Mouse (Mus musculus) liver, adult 2 months (tissue): ENCODE results near the gene F13a1. TPM values are rescaled to one million over a fixed set of nuclear protein-coding genes. Genes with fewer than 3 reads are reported as not detected.

Experiments used
- DNase-seq: peaks from one replicate; pipeline ENCODE4 v3.0.0-alpha.2; 2011; ENCODE audit warnings: low read depth, low spot score; ENCODE audit errors: extremely low read depth
- H3K27ac ChIP-seq: fragments of 200-500 bp; replicated peaks from 2 replicates; pipeline ENCODE4 v1.5.1; 2012; ENCODE audit warnings: low read depth, mild to moderate bottlenecking, control low read depth, inconsistent platforms, low read length; ENCODE audit not compliant: insufficient read depth
- H3K27me3 ChIP-seq: fragments of 200-500 bp; 2 replicates; pipeline ENCODE4 v1.6.1; 2012; ENCODE audit warnings: mild to moderate bottlenecking, moderate library complexity, low read length, inconsistent platforms; ENCODE audit not compliant: control insufficient read depth, insufficient read depth
- H3K36me3 ChIP-seq: fragments of 200-500 bp; 2 replicates; pipeline ENCODE4 v1.6.1; 2012; ENCODE audit warnings: low read length, inconsistent platforms; ENCODE audit not compliant: control insufficient read depth, insufficient read depth
- H3K4me1 ChIP-seq: fragments of 200-500 bp; 2 replicates; pipeline ENCODE4 v1.6.1; 2011; ENCODE audit warnings: low read length; ENCODE audit not compliant: control insufficient read depth, insufficient read depth
- H3K4me3 ChIP-seq: fragments of 200-500 bp; 2 replicates; pipeline ENCODE4 v1.5.1; 2011; ENCODE audit warnings: low read depth, mild to moderate bottlenecking, control low read depth, low read length, moderate library complexity; ENCODE audit not compliant: insufficient read depth
- H3K79me2 ChIP-seq: fragments of 200-500 bp; 2 replicates; pipeline ENCODE4 v1.6.1; 2012; ENCODE audit warnings: inconsistent platforms, mild to moderate bottlenecking, low read length, moderate library complexity; ENCODE audit not compliant: control insufficient read depth, insufficient read depth
- H3K9ac ChIP-seq: fragments of 200-500 bp; 2 replicates; pipeline ENCODE4 v1.6.1; 2012; ENCODE audit warnings: low read depth, mild to moderate bottlenecking, control low read depth, inconsistent platforms, low read length
- CTCF ChIP-seq: fragments of 200-500 bp; IDR thresholded peaks from 2 replicates; pipeline ENCODE4 v1.5.1; 2011; ENCODE audit warnings: low read depth, low read length, control low read depth
- POLR2A ChIP-seq: fragments of 200-500 bp; IDR thresholded peaks from 2 replicates; pipeline ENCODE4 v1.6.1; 2011; ENCODE audit warnings: low read length, control low read depth; ENCODE audit not compliant: insufficient read depth; ENCODE audit errors: extremely low read depth
- WGBS: fragments of 180-500 bp; shearing (Covaris S2); methylation state at CpG from one replicate; pipeline ENCODE4 v1.1.7; 2018; 5-methylcytosine and 5-hydroxymethylcytosine counted together
- polyA plus RNA-seq: library from polyadenylated mRNA; depleted of rRNA; stranded (reverse); fragments of >200 nt; gene quantifications from 2 replicates; pipeline ENCODE4 v1.2.3, GENCODE M21; 2012
- total RNA-seq: library from RNA; depleted of rRNA; stranded (reverse); fragments of >200 nt; gene quantifications from 2 replicates; pipeline ENCODE4 v1.2.3, GENCODE M21; 2014

The F13a1 gene
- total and polyA plus RNA-seq, 2 experiments, result 0.02 to 0.28 TPM

GRCm38 (mm10) chr13:36988392-36988791 is 61.7 kb downstream of the F13a1 start:
- WGBS, result 66% methylated on average over 4 of the region's 4 CpGs
- TF ChIP-seq POLR2A, result no peak
- H3K79me2 ChIP-seq, result no peaks in the 10 kb centered on the region
- no peaks in the 10 kb centered on the region for H3K36me3 ChIP-seq
- no peaks in the 10 kb centered on the region for H3K4me1 ChIP-seq
- no peak overlapping the region for H3K27ac ChIP-seq
- no peak overlapping the region for H3K9ac ChIP-seq
- no peak overlapping the region for H3K4me3 ChIP-seq
- DNase-seq, result no peak
- no peaks in the 10 kb centered on the region for H3K27me3 ChIP-seq

- no peaks in the 10 kb centered on the region for H3K4me1 ChIP-seq
- H3K4me3 ChIP-seq, result no peak overlapping the region
- H3K36me3 ChIP-seq, result no peaks in the 10 kb centered on the region
- H3K27me3 ChIP-seq, result no peaks in the 10 kb centered on the region
- no peak for DNase-seq
- no peak overlapping the region for H3K9ac ChIP-seq
- TF ChIP-seq POLR2A (no peak), CTCF (no peak)
- 59% methylated on average over 2 of the region's 2 CpGs for WGBS
- H3K27ac ChIP-seq, result no peak overlapping the region
- no peaks in the 10 kb centered on the region for H3K79me2 ChIP-seq
These were observed 77.0 kb downstream of the F13a1 start for GRCm38 (mm10) chr13:36973016-36973415.

GRCm38 (mm10) chr13:36972226-36972625 is 77.8 kb downstream of the F13a1 start:
- no peak overlapping the region for H3K4me3 ChIP-seq
- H3K27ac ChIP-seq, result no peak overlapping the region
- no peak overlapping the region for H3K9ac ChIP-seq
- H3K4me1 ChIP-seq, result no peaks in the 10 kb centered on the region
- H3K36me3 ChIP-seq, result no peaks in the 10 kb centered on the region
- WGBS, result 86% methylated on average over 3 of the region's 3 CpGs
- DNase-seq, result no peak
- no peaks in the 10 kb centered on the region for H3K27me3 ChIP-seq
- no peaks in the 10 kb centered on the region for H3K79me2 ChIP-seq
- TF ChIP-seq POLR2A (no peak), CTCF (no peak)

- no peak for DNase-seq
- Histone ChIP-seq H3K27ac (no peak overlapping the region), H3K27me3 (no peaks in the 10 kb centered on the region), H3K4me3 (no peak overlapping the region), H3K4me1 (no peaks in the 10 kb centered on the region), H3K36me3 (no peaks in the 10 kb centered on the region), H3K9ac (no peak overlapping the region), H3K79me2 (no peaks in the 10 kb centered on the region)
- TF ChIP-seq POLR2A, result no peak
- TF ChIP-seq CTCF, result no peak
These were observed 87.1 kb downstream of the F13a1 start for GRCm38 (mm10) chr13:36962926-36963325.

- WGBS, result 18% methylated on average over 3 of the region's 3 CpGs
- Histone ChIP-seq H3K4me1 (no peaks in the 10 kb centered on the region), H3K27ac (no peak overlapping the region), H3K9ac (no peak overlapping the region), H3K36me3 (no peaks in the 10 kb centered on the region), H3K27me3 (no peaks in the 10 kb centered on the region), H3K4me3 (no peak overlapping the region), H3K79me2 (no peaks in the 10 kb centered on the region)
- DNase-seq, result no peak
- TF ChIP-seq CTCF, result no peak
- TF ChIP-seq POLR2A, result no peak
These were observed 91.0 kb downstream of the F13a1 start for GRCm38 (mm10) chr13:36958996-36959395.

GRCm38 (mm10) chr13:36954937-36955336 is 95.1 kb downstream of the F13a1 start:
- no peak for TF ChIP-seq POLR2A
- TF ChIP-seq CTCF, result no peak
- Histone ChIP-seq H3K36me3 (no peaks in the 10 kb centered on the region), H3K27ac (no peak overlapping the region), H3K79me2 (no peaks in the 10 kb centered on the region), H3K4me1 (no peaks in the 10 kb centered on the region), H3K27me3 (no peaks in the 10 kb centered on the region), H3K9ac (no peak overlapping the region), H3K4me3 (no peak overlapping the region)
- WGBS, result 93% methylated on average over 3 of the region's 3 CpGs
- no peak for DNase-seq
